Mouse (Mus musculus): Measurements from ENCODE around the gene Odf3l1. TPM values are rescaled to one million over a fixed set of nuclear protein-coding genes. Genes with fewer than 3 reads are reported as not detected.

The Odf3l1 gene
- polyA plus RNA-seq, 1 experiment from 2014 or later = 1.3 TPM

DNA sequence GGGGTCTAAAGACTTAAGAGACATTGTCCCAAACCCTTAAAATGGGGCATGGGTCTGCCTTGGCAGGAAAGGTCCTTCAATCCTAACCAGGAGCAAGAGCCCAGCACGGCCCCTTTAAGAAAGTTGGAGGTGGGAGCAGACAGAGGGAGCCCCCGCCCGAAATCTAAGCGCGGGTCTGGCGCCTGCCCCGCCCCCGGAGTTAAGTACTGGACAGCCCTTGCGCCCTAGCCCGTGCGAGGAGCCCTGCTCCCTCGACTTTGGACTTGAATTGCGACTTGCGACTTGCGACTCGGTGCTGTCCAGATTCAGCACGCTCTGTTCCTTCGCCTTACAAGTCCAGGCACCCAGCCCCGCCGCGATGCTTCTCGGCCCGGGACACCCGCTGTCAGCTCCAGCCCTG is 353 bp upstream of the Odf3l1 start, which contains the start of gene Cspg4:
Gene Cspg4 (plus strand): TSS at position 202 of the 400 bp plus-strand sequence.
- Histone ChIP-seq H3K36me3 (ENCODE audit: control insufficient read depth, insufficient read depth, low read length) (no peaks in the 10 kb centered on the region), H3K27ac (ENCODE audit: low read length) (peak within 1 kb of the TSS; percentile 58), H3K9me3 (replicated peaks; ENCODE audit: control insufficient read depth, low read length) (no peaks in the 10 kb centered on the region), H3K4me1 (ENCODE audit: control insufficient read depth, insufficient read depth, low read length) (peaks cover 73% of the 10 kb centered on the region), H3K9ac (ENCODE audit: low read length) (peak within 1 kb of the TSS; percentile 74), H3K27me3 (ENCODE audit: control insufficient read depth, insufficient read depth, low read length) (no peaks in the 10 kb centered on the region), H3K4me2 (ENCODE audit: low read depth, low read length) (peak within 1 kb of the TSS; percentile 64), H3K4me3 (replicated peaks; ENCODE audit: low read length) (peak within 1 kb of the TSS; percentile 51)
- WGBS = 2% methylated on average over 24 of the region's 24 CpGs
- peak; percentile 72 for ATAC-seq (ENCODE audit: insufficient read depth, low FRiP score)

DNA sequence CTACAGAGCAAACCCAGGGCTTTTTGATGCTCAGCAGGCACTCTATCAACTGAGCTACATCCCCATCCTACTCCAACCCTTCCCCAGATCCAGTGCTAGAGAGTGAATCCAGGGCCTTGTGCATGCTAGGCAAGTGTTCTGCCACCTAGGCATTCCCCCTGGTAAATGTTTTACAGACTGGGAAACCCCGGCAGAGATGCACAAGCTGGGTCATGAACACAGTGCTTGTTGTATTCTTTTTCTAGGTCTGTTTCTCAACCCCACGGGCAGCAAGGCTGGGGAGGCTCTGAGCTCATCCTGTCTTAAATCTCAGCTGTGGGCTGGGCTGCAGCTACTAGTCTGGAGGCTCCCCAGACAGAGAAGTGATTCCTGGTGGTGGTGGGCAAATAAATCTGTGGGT is 1.6 kb downstream of the Odf3l1 start:
- no peaks in the 10 kb centered on the region for H3K36me3 ChIP-seq (ENCODE audit: control insufficient read depth, insufficient read depth, low read length)
- no peak for ATAC-seq (ENCODE audit: insufficient read depth, low FRiP score)
- H3K4me2 ChIP-seq (ENCODE audit: low read depth, low read length) = no peak overlapping the region
- WGBS = 34% methylated on average over 2 of the region's 2 CpGs
- H3K27ac ChIP-seq (ENCODE audit: low read length) = no peak overlapping the region
- H3K4me3 ChIP-seq (replicated peaks; ENCODE audit: low read length) = no peak overlapping the region
- H3K27me3 ChIP-seq (ENCODE audit: control insufficient read depth, insufficient read depth, low read length) = no peaks in the 10 kb centered on the region
- no peaks in the 10 kb centered on the region for H3K9me3 ChIP-seq (replicated peaks; ENCODE audit: control insufficient read depth, low read length)
- H3K9ac ChIP-seq (ENCODE audit: low read length) = no peak overlapping the region
- peaks cover 57% of the 10 kb centered on the region for H3K4me1 ChIP-seq (ENCODE audit: control insufficient read depth, insufficient read depth, low read length)

DNA sequence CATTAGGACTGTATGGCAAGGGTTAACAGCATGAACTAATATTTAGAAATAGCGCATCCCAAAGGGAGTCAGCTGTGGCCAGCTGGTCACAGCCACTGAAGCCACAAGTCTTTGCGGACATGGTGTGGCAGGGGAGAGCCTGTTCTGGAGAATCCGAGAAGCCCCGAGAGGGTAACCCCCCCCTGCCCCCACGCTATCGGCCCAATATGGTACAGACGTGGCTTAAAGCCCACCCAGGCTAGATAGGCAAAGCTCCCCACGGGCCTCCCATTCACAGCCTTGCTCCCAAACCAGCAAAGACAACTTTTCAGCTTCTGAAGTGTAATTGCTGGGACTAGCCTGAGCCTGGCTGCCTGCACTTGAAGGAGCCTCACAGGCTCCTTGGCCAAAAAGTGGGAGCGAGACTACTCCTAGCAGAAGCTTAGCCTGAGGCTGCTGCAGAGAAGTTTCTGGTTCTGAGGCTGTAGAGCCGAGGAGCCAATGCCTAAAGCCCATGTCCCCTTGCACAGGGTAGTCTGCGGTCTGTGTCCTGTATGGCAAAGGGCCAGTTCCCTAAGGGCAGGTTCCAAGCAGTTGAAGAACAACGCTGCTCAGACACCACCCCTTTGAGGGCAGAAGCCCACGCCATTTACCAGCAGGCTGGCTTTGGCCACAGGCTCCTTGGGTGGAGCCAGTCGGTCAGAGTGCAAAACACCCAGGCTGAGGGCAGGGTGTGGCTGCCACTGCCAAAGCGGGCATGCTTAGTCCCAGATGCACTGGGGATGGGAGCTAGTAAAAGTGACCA is 3.8 kb downstream of the Odf3l1 start:
- Histone ChIP-seq H3K9me3 (replicated peaks; ENCODE audit: control insufficient read depth, low read length) (no peaks in the 10 kb centered on the region), H3K4me2 (ENCODE audit: low read depth, low read length) (0 out of 2 replicates have a peak overlapping the region, but pooled peaks have one; percentile 17), H3K27ac (ENCODE audit: low read length) (peak overlapping the region; percentile 73), H3K4me3 (replicated peaks; ENCODE audit: low read length) (no peak overlapping the region), H3K4me1 (ENCODE audit: control insufficient read depth, insufficient read depth, low read length) (peaks cover 40% of the 10 kb centered on the region), H3K9ac (ENCODE audit: low read length) (peak overlapping the region; percentile 31; the same call in 1 of the 2 replicates), H3K27me3 (ENCODE audit: control insufficient read depth, insufficient read depth, low read length) (no peaks in the 10 kb centered on the region), H3K36me3 (ENCODE audit: control insufficient read depth, insufficient read depth, low read length) (no peaks in the 10 kb centered on the region)
- WGBS = 36% methylated on average over 15 of the region's 15 CpGs
- peak; percentile 47; the same call in 1 of the 2 replicates for ATAC-seq (ENCODE audit: insufficient read depth, low FRiP score)

DNA sequence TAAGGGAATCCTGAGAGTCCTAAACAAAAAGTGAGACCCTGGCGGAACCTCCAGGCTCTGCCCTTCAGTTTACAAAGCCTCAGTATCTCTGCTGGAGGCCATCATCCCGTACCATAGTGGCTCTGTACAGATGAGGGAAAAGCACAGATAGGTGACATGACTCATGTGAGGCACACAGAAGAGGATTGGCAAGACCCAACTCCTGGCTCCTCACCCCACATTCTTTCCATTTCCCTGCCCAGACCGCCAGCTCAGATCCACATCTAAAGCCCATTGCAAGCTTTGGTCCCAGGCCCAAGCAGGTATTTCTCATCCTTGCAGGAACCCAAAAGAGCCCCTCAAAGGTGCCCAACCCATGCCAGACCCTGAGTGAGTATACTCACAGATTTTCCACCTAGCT is 4.4 kb downstream of the Odf3l1 start:
- Histone ChIP-seq H3K4me3 (replicated peaks; ENCODE audit: low read length) (no peak overlapping the region), H3K4me1 (ENCODE audit: control insufficient read depth, insufficient read depth, low read length) (peaks cover 37% of the 10 kb centered on the region), H3K27me3 (ENCODE audit: control insufficient read depth, insufficient read depth, low read length) (no peaks in the 10 kb centered on the region), H3K9me3 (replicated peaks; ENCODE audit: control insufficient read depth, low read length) (no peaks in the 10 kb centered on the region), H3K4me2 (ENCODE audit: low read depth, low read length) (0 out of 2 replicates have a peak overlapping the region, but pooled peaks have one; percentile 17), H3K27ac (ENCODE audit: low read length) (peak overlapping the region; percentile 50), H3K36me3 (ENCODE audit: control insufficient read depth, insufficient read depth, low read length) (no peaks in the 10 kb centered on the region), H3K9ac (ENCODE audit: low read length) (0 out of 2 replicates have a peak overlapping the region, but pooled peaks have one; percentile 11)
- no peak for ATAC-seq (ENCODE audit: insufficient read depth, low FRiP score)
- 62% methylated on average over 3 of the region's 3 CpGs for WGBS

DNA sequence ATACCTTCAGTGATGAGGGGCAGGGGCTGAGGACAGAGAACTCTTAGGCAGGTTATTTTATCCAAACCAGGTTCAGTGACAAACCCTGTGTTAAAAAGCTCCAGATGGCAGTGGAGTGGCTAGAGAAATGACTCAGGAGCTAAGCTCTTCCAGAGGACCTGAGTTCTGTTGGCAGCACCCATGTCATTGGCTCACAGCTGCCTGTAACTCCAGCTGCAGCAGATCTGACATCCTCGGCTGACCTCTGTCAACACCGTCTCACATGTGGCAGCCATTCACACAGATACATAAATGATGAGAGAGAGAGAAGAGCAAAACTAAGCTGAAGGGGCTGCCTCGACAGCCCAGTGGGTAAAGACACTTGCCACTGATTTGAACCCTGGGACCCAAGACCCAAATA is 7.0 kb downstream of the Odf3l1 start:
- no peak overlapping the region for H3K4me3 ChIP-seq (replicated peaks; ENCODE audit: low read length)
- H3K27me3 ChIP-seq (ENCODE audit: control insufficient read depth, insufficient read depth, low read length) = no peaks in the 10 kb centered on the region
- 26% methylated on average over 3 of the region's 3 CpGs for WGBS
- H3K9ac ChIP-seq (ENCODE audit: low read length) = peak overlapping the region; percentile 21; the same call in 1 of the 2 replicates
- no peak overlapping the region for H3K27ac ChIP-seq (ENCODE audit: low read length)
- peaks cover 16% of the 10 kb centered on the region for H3K4me1 ChIP-seq (ENCODE audit: control insufficient read depth, insufficient read depth, low read length)
- no peaks in the 10 kb centered on the region for H3K9me3 ChIP-seq (replicated peaks; ENCODE audit: control insufficient read depth, low read length)
- ATAC-seq (ENCODE audit: insufficient read depth, low FRiP score) = no peak
- H3K36me3 ChIP-seq (ENCODE audit: control insufficient read depth, insufficient read depth, low read length) = no peaks in the 10 kb centered on the region
- no peak overlapping the region for H3K4me2 ChIP-seq (ENCODE audit: low read depth, low read length)

DNA sequence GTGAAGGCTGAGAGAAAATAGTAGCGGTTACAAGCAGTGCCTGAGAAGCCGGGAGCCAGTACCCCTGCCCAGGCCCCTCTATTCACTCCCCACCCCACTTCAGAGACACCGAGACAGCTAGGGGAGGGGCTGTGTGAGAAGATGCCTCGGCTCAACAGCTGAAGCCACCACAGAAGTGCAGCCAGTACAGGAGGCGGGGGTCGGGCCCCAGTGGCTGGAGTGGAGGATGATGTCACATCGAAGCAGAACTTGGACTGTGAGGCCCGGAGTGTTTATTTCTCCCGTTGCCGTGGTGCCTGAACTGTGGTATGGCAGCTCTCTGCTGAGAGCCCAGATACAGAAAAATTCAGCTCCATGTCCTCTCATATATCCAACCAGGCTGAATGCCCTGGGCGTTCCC is 12.7 kb downstream of the Odf3l1 start:
- no peaks in the 10 kb centered on the region for H3K36me3 ChIP-seq (ENCODE audit: control insufficient read depth, insufficient read depth, low read length)
- peak overlapping the region; percentile 65 for H3K27ac ChIP-seq (ENCODE audit: low read length)
- 15% methylated on average over 11 of the region's 11 CpGs for WGBS
- H3K9me3 ChIP-seq (replicated peaks; ENCODE audit: control insufficient read depth, low read length) = no peaks in the 10 kb centered on the region
- peak; percentile 89 for ATAC-seq (ENCODE audit: insufficient read depth, low FRiP score)
- H3K4me1 ChIP-seq (ENCODE audit: control insufficient read depth, insufficient read depth, low read length) = peaks cover 20% of the 10 kb centered on the region
- no peaks in the 10 kb centered on the region for H3K27me3 ChIP-seq (ENCODE audit: control insufficient read depth, insufficient read depth, low read length)
- no peak overlapping the region for H3K4me3 ChIP-seq (replicated peaks; ENCODE audit: low read length)
- peak overlapping the region; percentile 47 for H3K9ac ChIP-seq (ENCODE audit: low read length)
- H3K4me2 ChIP-seq (ENCODE audit: low read depth, low read length) = 0 out of 2 replicates have a peak overlapping the region, but pooled peaks have one; percentile 19

DNA sequence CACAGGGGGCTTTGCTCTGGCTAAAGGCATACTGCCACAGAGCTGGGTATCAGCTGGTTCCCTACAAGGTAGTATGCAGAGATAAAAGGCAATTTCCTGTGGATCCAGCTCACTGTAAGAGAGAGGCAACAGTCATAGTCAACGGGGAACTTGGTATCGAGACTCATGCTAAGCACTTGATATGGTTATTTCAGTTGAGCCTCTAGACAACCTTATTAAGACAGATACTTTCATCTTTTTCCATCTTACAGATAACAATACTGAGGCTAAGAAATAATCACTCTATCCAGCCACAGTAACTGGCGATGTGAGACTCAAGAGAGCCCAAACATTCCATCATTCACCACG is 13.6 kb downstream of the Odf3l1 start:
- Histone ChIP-seq H3K4me3 (replicated peaks; ENCODE audit: low read length) (no peak overlapping the region), H3K27me3 (ENCODE audit: control insufficient read depth, insufficient read depth, low read length) (no peaks in the 10 kb centered on the region), H3K9ac (ENCODE audit: low read length) (no peak overlapping the region), H3K36me3 (ENCODE audit: control insufficient read depth, insufficient read depth, low read length) (no peaks in the 10 kb centered on the region), H3K27ac (ENCODE audit: low read length) (no peak overlapping the region), H3K4me1 (ENCODE audit: control insufficient read depth, insufficient read depth, low read length) (peaks cover 18% of the 10 kb centered on the region), H3K9me3 (replicated peaks; ENCODE audit: control insufficient read depth, low read length) (no peaks in the 10 kb centered on the region), H3K4me2 (ENCODE audit: low read depth, low read length) (no peak overlapping the region)
- 83% methylated on average over 4 of the region's 4 CpGs for WGBS
- ATAC-seq (ENCODE audit: insufficient read depth, low FRiP score) = no peak

DNA sequence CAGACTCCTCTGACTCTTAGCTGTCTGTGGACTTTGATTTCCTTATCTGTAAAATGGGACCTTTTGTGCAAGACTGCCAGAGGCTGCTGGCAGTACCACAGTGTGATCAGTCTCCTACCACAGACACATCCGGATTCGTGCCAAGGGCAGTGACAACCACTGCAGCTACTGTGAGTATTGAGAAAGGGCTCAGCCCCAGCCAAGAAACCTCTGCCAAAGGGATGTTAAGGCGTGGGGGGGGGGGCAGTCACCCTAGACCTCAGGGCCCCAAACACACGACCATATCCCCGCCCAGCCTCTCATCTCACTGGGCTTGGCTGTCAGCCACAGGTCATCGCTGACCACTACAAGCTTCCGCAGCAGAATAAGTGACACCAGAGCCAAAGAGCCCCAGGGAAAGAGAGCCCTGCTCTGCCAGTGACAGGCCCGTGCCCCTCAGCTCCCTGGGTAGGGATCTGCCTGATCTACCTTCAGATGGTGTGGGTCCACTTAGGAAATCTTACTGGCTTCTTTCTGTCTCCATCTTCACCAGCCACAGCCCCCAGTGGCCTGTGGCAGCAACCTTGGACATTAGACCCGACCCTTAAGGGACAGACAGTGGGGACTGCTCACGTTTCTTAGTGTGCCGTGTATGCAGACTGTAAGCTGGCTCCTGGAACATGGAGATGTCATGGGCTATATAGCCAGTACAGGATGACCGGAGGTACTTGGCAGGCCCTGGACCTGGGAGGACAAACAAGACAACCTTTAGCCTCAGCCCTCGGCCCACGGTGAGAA is 14.2 kb downstream of the Odf3l1 start:
- no peak for ATAC-seq (ENCODE audit: insufficient read depth, low FRiP score)
- WGBS = 68% methylated on average over 14 of the region's 14 CpGs

DNA sequence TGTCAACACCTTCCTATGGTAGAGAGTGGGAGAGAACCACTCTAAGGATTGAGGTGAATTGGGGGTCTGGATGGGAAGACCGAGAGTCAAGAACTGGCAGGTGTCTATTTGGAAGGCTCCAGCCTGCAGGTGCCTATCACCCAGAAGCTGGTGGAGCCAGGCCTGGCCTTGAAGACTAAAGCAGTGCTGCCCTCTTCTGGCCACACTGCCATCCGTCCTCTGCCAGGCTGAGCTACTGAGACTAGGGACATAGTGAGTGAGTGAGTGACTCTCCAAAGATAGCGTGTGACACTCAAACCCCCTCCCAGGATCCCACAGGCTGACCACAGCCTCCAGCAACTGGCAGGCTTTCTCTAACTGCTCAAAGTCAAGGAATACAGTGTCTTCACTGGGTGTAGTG is 17.0 kb downstream of the Odf3l1 start:
- WGBS = 23% methylated on average over 3 of the region's 3 CpGs
- no peak overlapping the region for H3K27ac ChIP-seq (ENCODE audit: low read length)
- no peak overlapping the region for H3K4me2 ChIP-seq (ENCODE audit: low read depth, low read length)
- no peak overlapping the region for H3K4me3 ChIP-seq (replicated peaks; ENCODE audit: low read length)
- no peaks in the 10 kb centered on the region for H3K27me3 ChIP-seq (ENCODE audit: control insufficient read depth, insufficient read depth, low read length)
- ATAC-seq (ENCODE audit: insufficient read depth, low FRiP score) = no peak
- no peak overlapping the region for H3K9ac ChIP-seq (ENCODE audit: low read length)
- no peaks in the 10 kb centered on the region for H3K9me3 ChIP-seq (replicated peaks; ENCODE audit: control insufficient read depth, low read length)
- peaks cover 25% of the 10 kb centered on the region for H3K4me1 ChIP-seq (ENCODE audit: control insufficient read depth, insufficient read depth, low read length)
- no peaks in the 10 kb centered on the region for H3K36me3 ChIP-seq (ENCODE audit: control insufficient read depth, insufficient read depth, low read length)

More for the DNA sequence above, 14.2 kb downstream of the Odf3l1 start:
- H3K4me3 ChIP-seq (replicated peaks; ENCODE audit: low read length) = no peak overlapping the region
- no peak overlapping the region for H3K27ac ChIP-seq (ENCODE audit: low read length)
- peaks cover 18% of the 10 kb centered on the region for H3K4me1 ChIP-seq (ENCODE audit: control insufficient read depth, insufficient read depth, low read length)
- H3K27me3 ChIP-seq (ENCODE audit: control insufficient read depth, insufficient read depth, low read length) = no peaks in the 10 kb centered on the region
- no peaks in the 10 kb centered on the region for H3K36me3 ChIP-seq (ENCODE audit: control insufficient read depth, insufficient read depth, low read length)
- H3K9ac ChIP-seq (ENCODE audit: low read length) = no peak overlapping the region
- no peak overlapping the region for H3K4me2 ChIP-seq (ENCODE audit: low read depth, low read length)
- no peaks in the 10 kb centered on the region for H3K9me3 ChIP-seq (replicated peaks; ENCODE audit: control insufficient read depth, low read length)
